Mouse (Mus musculus) brain, embryonic 14.5 days (tissue): Measurements from ENCODE around the gene Zfhx3.

Experiments
- CTCF ChIP-seq: fragments of 200-500 bp; IDR thresholded peaks from 2 replicates; pipeline ENCODE4 v1.5.1; 2012; ENCODE audit warnings: inconsistent platforms, mild to moderate bottlenecking, moderate library complexity, borderline replicate concordance; ENCODE audit not compliant: insufficient read depth, insufficient read length; ENCODE audit errors: extremely low read depth
- POLR2A ChIP-seq: fragments of 200-500 bp; IDR thresholded peaks from 2 replicates; pipeline ENCODE4 v1.6.1; 2012; ENCODE audit warnings: mild to moderate bottlenecking, inconsistent platforms, borderline replicate concordance; ENCODE audit not compliant: poor library complexity, insufficient read depth, insufficient read length, severe bottlenecking; ENCODE audit errors: extremely low read depth

DNA sequence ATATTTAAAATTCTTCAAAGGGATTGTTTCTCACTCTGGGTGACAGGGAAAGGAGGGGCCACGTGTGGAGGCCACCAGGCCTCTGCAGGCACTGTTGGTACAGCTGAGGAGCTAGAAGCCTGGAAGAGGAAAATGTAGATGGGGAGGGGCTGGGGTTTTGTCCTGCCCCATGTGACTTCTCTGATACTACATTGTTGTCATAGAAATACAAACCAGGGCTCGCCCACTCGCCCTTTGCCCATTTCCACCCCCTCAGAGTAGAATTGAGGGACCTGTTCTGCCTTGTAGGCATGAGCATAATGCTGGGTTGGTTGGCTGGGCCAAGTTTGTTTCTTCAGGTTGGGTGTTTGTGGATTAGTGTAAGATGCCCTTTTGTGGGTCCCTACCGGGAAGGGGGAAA is 942.5 kb downstream of the Zfhx3 start:
- TF ChIP-seq CTCF (no peak), POLR2A (no peak)
